Mouse (Mus musculus): ENCODE measurements around the gene Ddx39.

DNA sequence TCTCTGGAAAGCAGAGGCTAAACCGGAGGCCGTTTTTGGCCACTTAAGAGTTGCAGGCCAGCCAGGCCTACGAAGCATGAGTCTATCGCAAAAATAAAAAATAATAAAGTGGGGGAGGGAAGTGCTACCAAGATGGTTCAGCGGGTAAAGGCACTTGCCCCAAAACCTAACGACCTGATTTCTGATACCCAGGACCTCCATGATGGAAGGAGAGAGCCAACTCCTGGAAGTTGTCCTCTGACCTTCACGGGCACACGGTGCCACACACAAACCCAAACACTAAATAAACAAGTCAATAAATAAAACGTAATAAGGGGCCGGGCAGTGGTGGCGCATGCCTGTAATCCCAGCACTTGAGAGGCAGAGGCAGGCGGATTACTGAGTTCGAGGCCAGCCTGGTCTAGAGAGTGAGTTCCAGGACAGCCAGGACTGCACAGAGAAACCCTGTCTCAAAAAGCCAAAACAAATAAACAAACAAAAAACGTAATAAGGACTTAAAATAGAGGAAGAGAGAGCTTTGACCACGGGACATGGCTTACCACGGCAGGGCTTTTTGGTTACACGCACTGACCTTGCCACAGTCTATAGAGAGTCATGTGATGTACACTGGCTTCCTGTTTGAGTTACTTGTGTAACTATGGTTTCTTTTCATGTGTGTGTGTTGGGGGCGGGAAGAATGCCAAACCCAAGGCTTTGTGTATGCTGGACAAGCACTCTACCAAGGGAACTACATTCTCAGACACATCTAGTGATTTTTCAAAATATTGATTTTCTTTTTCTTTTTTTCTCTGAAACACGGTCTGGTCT lies 27.1 kb downstream of the Ddx39 start:
- TF ChIP-seq CTCF (IDR thresholded peaks at IDR 0.05; ENCODE audit: low read depth, low read length) (no peak), GATA1 (IDR thresholded peaks at IDR 0.05; ENCODE audit: borderline replicate concordance, low read length) (no peak), TAL1 (conservative IDR thresholded peaks at IDR 0.05; ENCODE audit: low read depth, low read length) (no peak), GATA2 (IDR thresholded peaks at IDR 0.05; ENCODE audit: borderline replicate concordance, low read depth, low read length) (no peak)

Data from G1E (cell line).